Mouse (Mus musculus) heart, postnatal 0 days (tissue): ENCODE measurements at regions not wholly inside any gene's neighbourhood (a gene's known extent, or its start where the extent isn't known, plus 50 kb on each side); places are given as distances from the start of the nearest gene placed in this dataset.

ENCODE experiments used
- CTCF ChIP-seq: IDR thresholded peaks from 2 replicates; pipeline ENCODE4 v1.5.1; 2016; ENCODE audit warnings: antibody characterized with exemption, control low read depth, low read depth
- EP300 ChIP-seq: IDR thresholded peaks from 2 replicates; pipeline ENCODE4 v1.6.1; 2016; ENCODE audit warnings: antibody characterized with exemption, low read depth

DNA sequence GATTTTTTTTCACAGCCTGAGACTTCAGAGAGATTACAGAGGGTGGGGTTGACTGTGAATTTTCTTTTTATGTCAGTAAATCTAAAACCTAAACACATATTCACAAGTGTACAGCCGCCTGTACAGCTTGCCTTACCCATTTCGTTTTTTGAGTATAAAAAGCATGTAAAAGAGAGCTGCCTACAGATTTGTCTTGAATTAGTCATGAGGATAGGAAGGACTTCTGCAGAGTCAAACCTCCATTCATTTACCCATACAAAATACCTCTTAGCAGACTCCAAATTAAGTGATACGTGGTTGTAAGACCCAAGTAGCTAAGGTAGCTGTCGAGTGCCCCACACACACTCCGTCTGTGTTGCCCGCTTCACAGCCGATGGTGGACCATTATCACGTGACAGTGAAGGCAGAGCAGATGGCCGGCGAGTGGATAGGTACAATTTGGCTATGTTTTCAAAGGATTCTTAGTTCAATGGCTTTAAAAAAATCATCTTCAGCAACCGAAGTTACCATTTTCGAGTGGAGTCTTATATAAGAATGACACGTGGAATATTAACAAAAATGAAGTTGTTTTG, 591.3 kb downstream of the Ptprc start:
- no peak for TF ChIP-seq CTCF
- no peak for TF ChIP-seq EP300
